Mouse (Mus musculus) midbrain, embryonic 10.5 days (tissue): ENCODE measurements around the gene Iqsec1. TPM values are rescaled to one million over a fixed set of nuclear protein-coding genes. Genes with fewer than 3 reads are reported as not detected.

Experiments used
- DNase-seq: peaks from one replicate; pipeline ENCODE4 v3.0.0-alpha.2; 2017; ENCODE audit warnings: low spot score
- H3K27ac ChIP-seq: fragments of 300-500 bp; sonication (generic); replicated peaks from 2 replicates; pipeline ENCODE4 v1.5.1; 2016; ENCODE audit warnings: mild to moderate bottlenecking
- H3K27me3 ChIP-seq: fragments of 300-500 bp; sonication (generic); 2 replicates; pipeline ENCODE4 v1.6.1; 2016; ENCODE audit warnings: low read depth, mild to moderate bottlenecking; ENCODE audit not compliant: poor library complexity, severe bottlenecking
- H3K36me3 ChIP-seq: fragments of 300-500 bp; sonication (generic); 2 replicates; pipeline ENCODE4 v1.6.1; 2016; ENCODE audit warnings: mild to moderate bottlenecking, moderate library complexity
- H3K4me1 ChIP-seq: fragments of 300-500 bp; sonication (generic); 2 replicates; pipeline ENCODE4 v1.6.1; 2016
- H3K4me3 ChIP-seq: fragments of 300-500 bp; sonication (generic); 2 replicates; pipeline ENCODE4 v1.5.1; 2016; ENCODE audit warnings: mild to moderate bottlenecking, moderate library complexity
- H3K9me3 ChIP-seq: fragments of 300-500 bp; sonication (generic); replicated peaks from 2 replicates; pipeline ENCODE4 v1.6.1; 2016; ENCODE audit warnings: mild to moderate bottlenecking
- WGBS: fragments of 180-500 bp; shearing (Covaris S2); methylation state at CpG from one replicate; pipeline ENCODE4 v1.1.7; 2016; 5-methylcytosine and 5-hydroxymethylcytosine counted together
- polyA plus RNA-seq: library from polyadenylated mRNA; unstranded; fragments of >200 nt; fragmentation: Nextera tagmentation; extraction: Ambion mirVana; gene quantifications from 2 replicates; pipeline ENCODE4 v1.2.1, GENCODE M21; 2016

Gene Iqsec1
- polyA plus RNA-seq, 1 experiment from 2014 or later = 9.3 TPM

- no peak overlapping the region for H3K27ac ChIP-seq
- DNase-seq = no peak
- H3K36me3 ChIP-seq = peaks cover 9% of the 10 kb centered on the region; the same call in 1 of the 2 replicates
- no peaks in the 10 kb centered on the region for H3K9me3 ChIP-seq
- H3K4me1 ChIP-seq = peaks cover 19% of the 10 kb centered on the region; the same call in 1 of the 2 replicates
- 52% methylated on average over 2 of the region's 2 CpGs for WGBS
- no peak overlapping the region for H3K4me3 ChIP-seq
- H3K27me3 ChIP-seq = no peaks in the 10 kb centered on the region
Measured at GRCm38 (mm10) chr6:90750091-90750490, 238.4 kb downstream of the Iqsec1 start.

DNA sequence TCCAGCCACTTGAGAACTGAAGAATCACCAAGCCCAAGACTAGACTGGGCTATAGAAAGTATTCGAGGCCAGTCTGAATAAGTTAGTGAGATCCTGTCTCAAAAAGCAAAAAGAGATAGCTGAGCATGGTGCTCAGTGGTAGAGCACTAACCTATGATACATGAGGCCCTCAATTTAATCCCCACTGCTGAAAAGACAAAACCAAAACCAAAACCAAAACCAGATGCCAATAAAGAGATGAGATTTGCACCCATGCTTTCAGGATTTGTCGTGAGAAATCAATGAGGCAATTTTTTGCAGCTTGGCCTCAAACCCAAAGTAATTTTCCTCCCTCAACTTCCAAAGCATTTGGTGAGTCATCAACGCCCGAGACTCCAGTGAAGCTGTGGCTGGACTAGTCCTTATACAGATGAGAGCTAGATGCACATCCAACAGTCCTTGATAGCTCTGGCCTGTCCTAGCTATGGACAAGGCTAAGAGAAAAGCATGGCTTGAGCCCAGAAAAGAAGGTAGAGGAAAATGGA lies 239.0 kb downstream of the Iqsec1 start:
- Histone ChIP-seq H3K4me3 (no peak overlapping the region), H3K36me3 (peaks cover 9% of the 10 kb centered on the region; the same call in 1 of the 2 replicates), H3K9me3 (no peaks in the 10 kb centered on the region), H3K4me1 (peaks cover 19% of the 10 kb centered on the region; the same call in 1 of the 2 replicates), H3K27me3 (no peaks in the 10 kb centered on the region), H3K27ac (no peak overlapping the region)
- no peak for DNase-seq
- WGBS = 92% methylated on average over 4 of the region's 4 CpGs

- H3K36me3 ChIP-seq = peaks cover 12% of the 10 kb centered on the region; the same call in 1 of the 2 replicates
- H3K4me3 ChIP-seq = no peak overlapping the region
- H3K4me1 ChIP-seq = peaks cover 19% of the 10 kb centered on the region; the same call in 1 of the 2 replicates
- no peak overlapping the region for H3K27ac ChIP-seq
- no peaks in the 10 kb centered on the region for H3K9me3 ChIP-seq
- DNase-seq = no peak
- no peaks in the 10 kb centered on the region for H3K27me3 ChIP-seq
Measured at GRCm38 (mm10) chr6:90748976-90749375, 239.5 kb downstream of the Iqsec1 start.

DNA sequence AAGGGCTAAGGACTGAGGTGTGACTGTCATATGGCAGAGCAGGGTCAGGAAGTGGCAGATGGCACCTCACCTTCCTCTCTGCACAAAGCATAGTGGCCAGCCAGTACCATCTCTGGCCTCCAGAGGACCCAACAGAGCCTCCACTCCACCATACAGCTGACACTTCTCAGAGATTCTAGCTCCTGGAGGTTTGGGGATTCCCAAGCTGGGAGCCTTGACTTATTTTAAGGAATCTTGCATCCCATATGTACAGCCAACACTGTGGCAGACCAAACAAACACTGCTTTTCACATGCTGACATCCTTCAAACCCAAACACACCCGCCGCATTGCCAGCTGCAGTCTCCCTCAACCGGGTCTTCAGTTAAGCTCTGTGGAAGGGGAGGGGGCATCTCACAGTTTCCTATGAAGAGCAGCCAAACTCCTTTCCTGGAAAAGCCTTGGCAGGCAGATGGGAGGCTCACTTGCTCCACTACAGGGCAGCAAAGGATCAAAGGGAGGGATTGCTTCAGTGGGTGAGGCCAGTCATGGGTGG lies 242.1 kb downstream of the Iqsec1 start:
- peak overlapping the region; percentile 38; the same call in 1 of the 2 replicates for H3K27ac ChIP-seq
- H3K9me3 ChIP-seq = no peaks in the 10 kb centered on the region
- 70% methylated on average over 3 of the region's 3 CpGs for WGBS
- no peak for DNase-seq
- peaks cover 22% of the 10 kb centered on the region for H3K4me1 ChIP-seq
- peaks cover 13% of the 10 kb centered on the region; the same call in 1 of the 2 replicates for H3K36me3 ChIP-seq
- H3K27me3 ChIP-seq = no peaks in the 10 kb centered on the region
- H3K4me3 ChIP-seq = no peak overlapping the region

GRCm38 (mm10) chr6:90745401-90746198 lies 242.9 kb downstream of the Iqsec1 start:
- H3K4me1 ChIP-seq = peaks cover 24% of the 10 kb centered on the region
- H3K4me3 ChIP-seq = no peak overlapping the region
- WGBS = 81% methylated on average over 3 of the region's 3 CpGs
- H3K27me3 ChIP-seq = no peaks in the 10 kb centered on the region
- peak overlapping the region; percentile 38; the same call in 1 of the 2 replicates for H3K27ac ChIP-seq
- H3K36me3 ChIP-seq = peaks cover 13% of the 10 kb centered on the region; the same call in 1 of the 2 replicates
- no peaks in the 10 kb centered on the region for H3K9me3 ChIP-seq
- no peak for DNase-seq

DNA sequence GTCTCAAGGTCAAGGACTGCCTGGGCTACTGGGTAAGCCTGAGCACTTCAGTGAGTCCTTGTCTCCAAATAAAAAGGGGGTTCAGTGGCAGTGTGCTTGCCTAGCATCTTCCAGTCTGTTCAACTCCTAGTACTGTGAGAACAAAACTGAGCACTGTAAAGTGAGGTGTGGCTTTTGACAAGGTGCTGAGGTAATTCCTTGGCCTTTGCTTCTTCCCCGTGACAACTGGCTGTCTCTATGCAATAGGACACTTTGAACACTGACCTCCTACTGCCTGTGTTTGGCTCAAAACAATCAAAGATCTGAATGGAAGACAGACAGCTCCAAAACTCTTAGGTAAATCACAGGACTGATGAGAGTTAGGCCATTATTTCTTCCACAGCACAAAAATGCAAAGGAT lies 246.0 kb downstream of the Iqsec1 start:
- WGBS = 72% methylated on average over 1 of the region's 1 CpGs
- peaks cover 5% of the 10 kb centered on the region; the same call in 1 of the 2 replicates for H3K36me3 ChIP-seq
- H3K9me3 ChIP-seq = no peaks in the 10 kb centered on the region
- no peaks in the 10 kb centered on the region for H3K27me3 ChIP-seq
- H3K4me3 ChIP-seq = no peak overlapping the region
- H3K4me1 ChIP-seq = peaks cover 25% of the 10 kb centered on the region
- DNase-seq = no peak
- H3K27ac ChIP-seq = no peak overlapping the region

DNA sequence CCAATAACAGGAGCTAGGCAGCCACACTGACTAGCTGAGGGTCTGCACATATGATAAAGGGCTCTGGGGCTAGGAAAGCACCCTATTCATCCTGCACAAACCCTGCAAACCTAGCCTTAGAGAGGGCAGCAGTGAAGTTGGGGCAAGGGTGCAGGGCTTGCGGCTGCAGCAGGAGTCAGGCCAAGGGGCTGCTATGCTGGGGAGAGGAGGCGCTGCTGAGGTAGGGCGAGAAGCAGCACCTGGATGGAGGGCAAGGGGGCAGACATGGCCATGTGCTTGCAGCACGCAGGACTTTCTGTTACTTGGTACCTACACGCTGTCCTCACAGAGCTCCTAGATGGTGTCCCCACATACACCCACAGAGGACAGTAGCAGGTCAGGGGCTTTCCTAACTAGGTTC lies 246.8 kb downstream of the Iqsec1 start:
- H3K27ac ChIP-seq = no peak overlapping the region
- no peak for DNase-seq
- no peak overlapping the region for H3K4me3 ChIP-seq
- peaks cover 32% of the 10 kb centered on the region for H3K4me1 ChIP-seq
- H3K27me3 ChIP-seq = no peaks in the 10 kb centered on the region
- H3K9me3 ChIP-seq = no peaks in the 10 kb centered on the region
- peaks cover 5% of the 10 kb centered on the region; the same call in 1 of the 2 replicates for H3K36me3 ChIP-seq
- 85% methylated on average over 5 of the region's 5 CpGs for WGBS

GRCm38 (mm10) chr6:90741056-90741420 lies 247.4 kb downstream of the Iqsec1 start:
- Histone ChIP-seq H3K9me3 (no peaks in the 10 kb centered on the region), H3K4me1 (peaks cover 36% of the 10 kb centered on the region), H3K27me3 (peaks cover 3% of the 10 kb centered on the region; the same call in 1 of the 2 replicates), H3K36me3 (peaks cover 5% of the 10 kb centered on the region; the same call in 1 of the 2 replicates), H3K27ac (no peak overlapping the region), H3K4me3 (no peak overlapping the region)
- 79% methylated on average over 4 of the region's 4 CpGs for WGBS
- DNase-seq = no peak

DNA sequence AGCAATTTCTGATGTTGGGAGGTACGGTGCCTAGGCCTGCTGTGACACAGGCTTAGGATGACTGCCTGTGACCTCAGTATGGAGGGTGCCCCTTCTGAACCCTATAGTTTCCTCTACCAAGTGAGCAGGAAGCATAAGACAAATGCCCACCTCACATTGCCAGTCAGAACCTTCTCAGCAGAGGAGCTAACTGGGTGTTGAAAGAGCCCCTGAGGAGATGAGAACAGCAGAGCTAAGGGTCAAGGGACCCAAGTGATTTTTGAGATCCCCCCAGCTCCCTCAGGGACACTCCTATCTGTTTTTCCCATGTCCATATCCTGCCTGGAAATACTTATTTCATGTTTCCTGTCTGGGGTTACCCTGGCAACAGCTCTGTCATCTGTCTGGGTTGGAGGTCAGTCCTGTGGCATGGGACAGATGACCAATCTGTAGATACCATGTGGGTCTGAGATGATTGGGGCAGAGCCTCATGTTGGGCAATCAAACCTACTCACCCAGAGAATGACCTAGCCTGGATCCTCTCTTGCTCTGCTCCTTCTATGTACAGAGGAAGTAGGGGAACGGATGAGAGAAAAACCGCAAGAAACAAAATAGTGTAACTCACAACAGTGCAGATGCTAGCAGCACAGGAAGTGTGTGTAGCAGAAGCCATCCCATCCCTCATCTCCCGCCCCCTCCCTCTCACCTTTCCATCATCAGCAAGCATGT lies 248.0 kb downstream of the Iqsec1 start:
- DNase-seq = no peak
- no peak overlapping the region for H3K27ac ChIP-seq
- H3K9me3 ChIP-seq = no peaks in the 10 kb centered on the region
- peaks cover 5% of the 10 kb centered on the region; the same call in 1 of the 2 replicates for H3K36me3 ChIP-seq
- H3K4me1 ChIP-seq = peaks cover 41% of the 10 kb centered on the region
- WGBS = 86% methylated on average over 4 of the region's 4 CpGs
- peaks cover 9% of the 10 kb centered on the region for H3K27me3 ChIP-seq
- no peak overlapping the region for H3K4me3 ChIP-seq

- H3K9me3 ChIP-seq = no peaks in the 10 kb centered on the region
- peaks cover 47% of the 10 kb centered on the region for H3K4me1 ChIP-seq
- peak; percentile 94 for DNase-seq
- H3K36me3 ChIP-seq = no peaks in the 10 kb centered on the region
- no peak overlapping the region; the same call in 1 of the 2 replicates for H3K27ac ChIP-seq
- peak overlapping the region; percentile 83 for H3K4me3 ChIP-seq
- peaks cover 22% of the 10 kb centered on the region for H3K27me3 ChIP-seq
- WGBS = 3% methylated on average over 12 of the region's 12 CpGs
Measured at GRCm38 (mm10) chr6:90737376-90737775, 251.1 kb downstream of the Iqsec1 start.

GRCm38 (mm10) chr6:90736691-90737245 lies 251.7 kb downstream of the Iqsec1 start:
- WGBS = under 1% methylated on average over 52 of the region's 52 CpGs
- DNase-seq = peak; percentile 68
- Histone ChIP-seq H3K4me3 (peak overlapping the region; percentile 83), H3K27me3 (peaks cover 22% of the 10 kb centered on the region), H3K4me1 (peaks cover 47% of the 10 kb centered on the region), H3K9me3 (no peaks in the 10 kb centered on the region), H3K36me3 (no peaks in the 10 kb centered on the region), H3K27ac (peak overlapping the region; percentile 86)

DNA sequence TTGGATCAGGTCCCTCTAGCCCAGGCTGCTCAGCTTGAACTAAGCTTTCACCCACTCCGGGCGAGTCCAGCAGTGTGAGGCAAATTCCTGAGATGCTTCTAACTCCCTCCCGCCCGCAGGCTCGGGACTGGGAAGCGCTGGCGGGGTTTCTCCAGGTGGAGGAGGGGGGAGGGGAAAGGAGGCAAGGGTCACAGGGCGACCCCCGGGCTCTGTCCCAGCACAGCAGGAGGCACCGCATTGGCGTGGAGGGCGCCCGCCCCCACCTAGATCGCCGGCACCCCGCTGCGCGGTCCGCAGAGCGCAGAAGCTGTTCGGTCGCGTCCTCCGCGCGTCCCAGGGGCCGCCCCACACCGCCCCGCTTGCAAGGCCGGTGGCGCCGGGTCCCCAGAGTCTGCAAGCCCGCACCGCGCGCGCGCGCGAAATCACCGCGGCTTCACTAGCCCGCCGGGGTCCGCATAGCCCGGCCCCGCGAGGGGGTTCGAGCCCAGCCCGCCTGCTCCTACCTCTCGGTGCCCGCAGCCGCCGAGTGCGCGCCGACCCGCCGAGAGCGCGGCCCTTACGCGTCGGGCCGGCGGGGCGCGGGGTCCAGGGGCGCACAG lies 252.3 kb downstream of the Iqsec1 start:
- Histone ChIP-seq H3K9me3 (no peaks in the 10 kb centered on the region), H3K4me3 (peak overlapping the region; percentile 83), H3K36me3 (no peaks in the 10 kb centered on the region), H3K27me3 (peaks cover 22% of the 10 kb centered on the region), H3K27ac (peak overlapping the region; percentile 86), H3K4me1 (peaks cover 46% of the 10 kb centered on the region)
- peak; percentile 57 for DNase-seq
- WGBS = under 1% methylated on average over 68 of the region's 69 CpGs
